Mouse (Mus musculus): ENCODE measurements at regions not wholly inside any gene's neighbourhood (a gene's known extent, or its start where the extent isn't known, plus 50 kb on each side); places are given as distances from the start of the nearest gene placed in this dataset.

- TF ChIP-seq CTCF (conservative IDR thresholded peaks at IDR 0.05; ENCODE audit: low read length) (no peak), POU5F1 (IDR thresholded peaks at IDR 0.05; ENCODE audit: borderline replicate concordance, low read length) (no peak), NANOG (IDR thresholded peaks at IDR 0.05; ENCODE audit: borderline replicate concordance, low read length) (no peak)
Measured at GRCm38 (mm10) chr3:9884691-9885354, 203.1 kb upstream of the Gm9833 start.

Data from E14TG2a.4 (cell line).